Mouse (Mus musculus): ENCODE data around the gene Fcf1.

DNA sequence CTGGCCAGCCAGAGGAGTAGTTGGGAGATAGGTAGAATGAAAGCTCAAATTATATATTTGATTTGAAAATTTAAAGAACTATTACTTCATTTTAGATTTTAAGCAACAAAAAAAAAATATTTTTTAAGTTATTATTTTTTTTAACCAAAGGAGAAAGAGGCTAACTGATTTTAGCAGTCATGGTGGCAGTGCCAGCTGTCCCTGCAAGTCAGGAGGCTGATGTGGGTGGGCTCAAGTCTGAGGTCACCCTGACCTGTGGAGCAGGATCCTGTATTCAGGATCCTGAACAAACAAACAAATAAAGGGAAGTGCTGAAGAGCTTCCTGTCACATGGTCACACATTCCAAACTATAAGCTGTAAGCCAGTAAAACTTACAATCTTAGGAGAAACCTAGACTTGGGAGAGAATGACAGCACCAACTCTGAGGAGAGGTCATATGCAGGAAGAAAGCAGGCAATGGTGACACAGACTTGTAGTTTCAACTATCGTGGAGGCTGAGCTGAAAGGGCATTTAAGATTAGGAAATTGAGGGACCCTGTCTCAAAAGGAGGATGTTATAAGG, 11.8 kb upstream of the Fcf1 start:
- TF ChIP-seq CTCF (IDR thresholded peaks at IDR 0.05; ENCODE audit: control insufficient read depth, insufficient read depth, insufficient replicate concordance, low read depth, low read length) (no peak), POLR2A (IDR thresholded peaks at IDR 0.05; ENCODE audit: control insufficient read depth, low read depth, low read length) (no peak)

All from testis, adult 2 months (tissue).